Mouse (Mus musculus) lung, postnatal 4 days (tissue): Measurements from ENCODE around the gene Rnase2b.

Experiments
- DNase-seq, 2 experiments: peaks; one replicate each; pipeline ENCODE4 v3.0.0; 2021

The Rnase2b gene

DNA sequence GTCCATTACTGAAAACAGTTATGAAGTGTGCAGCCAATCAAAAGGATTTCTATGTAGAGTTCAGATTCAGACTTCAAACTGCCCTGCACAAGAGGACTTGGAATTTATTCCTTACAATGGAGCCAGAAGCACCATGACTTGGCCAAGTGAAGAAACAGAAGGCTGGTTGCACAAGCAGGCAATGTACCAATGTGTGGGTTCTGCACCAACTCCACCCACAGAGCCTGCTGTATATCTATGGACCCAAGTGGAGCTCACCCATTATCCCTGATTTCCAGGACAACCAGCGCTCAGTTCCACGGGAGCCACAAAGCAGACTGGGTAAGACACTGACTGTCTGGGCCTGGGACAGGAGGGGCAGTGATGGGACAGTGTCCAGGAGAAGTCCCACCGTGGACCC is at the start of gene Rnase2b:
TSS of gene Rnase2b (plus strand) at position 285 of the 400 bp plus-strand sequence.
- peak in 1 of 2 experiments; percentile 26 for DNase-seq

DNA sequence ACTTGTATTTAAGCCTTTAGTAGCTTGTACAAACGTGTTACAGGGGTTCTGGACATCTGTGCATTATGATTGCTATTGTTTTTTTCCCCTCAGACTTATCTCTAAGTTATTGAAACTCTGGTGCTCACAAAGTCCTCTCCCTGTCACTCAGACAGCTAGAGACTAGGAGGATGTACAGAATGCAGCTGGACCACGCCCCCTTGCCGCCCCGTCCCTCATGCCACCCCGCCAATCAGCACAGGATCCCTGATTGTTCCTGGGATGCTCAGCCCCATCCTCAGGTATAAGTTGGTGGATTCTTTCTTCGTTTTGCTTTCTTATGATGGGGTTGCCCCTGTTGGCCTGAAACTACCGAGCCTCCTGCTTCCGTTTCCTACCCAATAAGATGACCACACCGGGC is 48.6 kb upstream of the Rnase2b start:
- no peak for DNase-seq

DNA sequence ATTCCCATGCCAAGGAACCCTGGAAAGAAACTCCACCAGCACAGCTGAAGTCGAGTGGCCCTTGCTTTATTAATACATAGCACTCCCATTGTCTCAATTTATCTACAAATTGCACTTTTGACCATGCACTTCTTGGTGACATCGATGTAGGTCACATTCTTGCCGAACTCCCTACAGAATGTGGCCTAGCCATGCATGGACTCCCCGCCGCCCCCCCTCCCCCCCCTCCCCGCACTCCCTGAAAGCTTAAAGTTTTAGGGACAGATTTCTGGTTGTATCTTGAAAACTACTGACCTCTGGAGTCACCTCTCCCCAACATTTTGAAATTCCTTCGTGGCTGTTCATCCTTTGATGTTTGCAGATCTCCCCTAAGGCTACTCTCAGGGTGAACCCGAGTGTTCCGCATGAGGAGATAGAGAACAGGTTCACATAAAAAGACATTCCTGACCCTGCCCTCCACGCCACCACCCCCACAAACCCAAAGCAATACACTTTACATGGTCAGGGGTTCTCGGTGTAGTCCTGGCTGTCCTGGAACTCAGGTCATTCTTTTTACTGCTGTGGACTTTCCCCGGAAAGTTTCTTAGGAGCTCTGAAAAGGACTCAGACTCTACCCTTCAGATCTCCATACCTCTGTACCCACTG is 48.0 kb upstream of the Rnase2b start, which contains the start of gene Eddm3b:
TSS of gene Eddm3b (plus strand) at position 511 of the 645 bp plus-strand sequence.
- DNase-seq = no peak

DNA sequence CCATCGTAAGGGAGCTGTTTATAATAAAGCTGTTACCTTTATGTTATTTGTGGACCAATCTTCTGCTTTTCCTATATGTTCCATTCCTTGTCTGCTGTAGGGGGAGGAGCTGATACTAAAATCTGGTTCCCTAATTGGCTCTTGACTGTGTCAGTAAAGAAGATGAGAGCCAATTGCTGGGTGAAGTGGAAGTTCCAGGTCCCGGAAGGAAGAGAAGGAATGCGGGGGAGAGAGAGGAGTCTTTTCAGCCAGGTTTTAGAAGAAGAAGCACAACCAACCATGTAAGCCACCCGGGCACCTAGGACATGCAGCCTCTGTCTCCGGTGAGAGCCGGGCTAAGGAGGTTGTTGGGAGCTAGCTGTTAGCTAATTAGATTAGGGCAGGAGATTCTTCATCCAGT is 36.4 kb upstream of the Rnase2b start:
- DNase-seq = no peak

DNA sequence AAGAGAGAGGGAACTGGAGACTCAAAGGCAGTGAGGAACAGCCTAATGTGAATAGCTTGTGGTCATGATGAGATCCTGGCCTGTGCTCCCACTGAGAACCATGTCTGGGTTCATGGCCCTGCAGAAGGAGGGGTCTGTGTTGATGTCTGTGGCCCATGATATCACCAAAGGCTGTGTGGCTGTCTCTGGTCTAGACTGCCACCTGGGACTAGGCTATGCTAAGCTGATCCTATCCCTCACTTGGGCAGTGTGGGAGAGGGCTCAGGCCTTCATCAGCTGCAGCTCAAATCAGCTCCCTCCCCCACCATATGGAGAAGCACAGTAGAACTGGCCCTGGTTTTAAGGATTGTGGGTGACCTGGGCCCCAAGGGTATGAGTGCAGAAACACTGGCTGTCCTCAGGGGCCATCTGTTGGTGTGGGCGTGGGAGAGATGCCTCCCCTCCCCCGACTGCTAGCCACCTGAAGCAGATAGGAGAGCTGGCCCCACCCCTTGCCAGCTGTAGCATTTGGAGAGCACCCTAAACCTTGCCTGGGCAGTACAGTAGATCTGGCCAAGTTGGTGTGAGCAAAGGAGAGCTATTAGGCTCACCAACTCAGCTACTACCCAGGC is 34.3 kb upstream of the Rnase2b start:
- DNase-seq = peak in 1 of 2 experiments; percentile 40

DNA sequence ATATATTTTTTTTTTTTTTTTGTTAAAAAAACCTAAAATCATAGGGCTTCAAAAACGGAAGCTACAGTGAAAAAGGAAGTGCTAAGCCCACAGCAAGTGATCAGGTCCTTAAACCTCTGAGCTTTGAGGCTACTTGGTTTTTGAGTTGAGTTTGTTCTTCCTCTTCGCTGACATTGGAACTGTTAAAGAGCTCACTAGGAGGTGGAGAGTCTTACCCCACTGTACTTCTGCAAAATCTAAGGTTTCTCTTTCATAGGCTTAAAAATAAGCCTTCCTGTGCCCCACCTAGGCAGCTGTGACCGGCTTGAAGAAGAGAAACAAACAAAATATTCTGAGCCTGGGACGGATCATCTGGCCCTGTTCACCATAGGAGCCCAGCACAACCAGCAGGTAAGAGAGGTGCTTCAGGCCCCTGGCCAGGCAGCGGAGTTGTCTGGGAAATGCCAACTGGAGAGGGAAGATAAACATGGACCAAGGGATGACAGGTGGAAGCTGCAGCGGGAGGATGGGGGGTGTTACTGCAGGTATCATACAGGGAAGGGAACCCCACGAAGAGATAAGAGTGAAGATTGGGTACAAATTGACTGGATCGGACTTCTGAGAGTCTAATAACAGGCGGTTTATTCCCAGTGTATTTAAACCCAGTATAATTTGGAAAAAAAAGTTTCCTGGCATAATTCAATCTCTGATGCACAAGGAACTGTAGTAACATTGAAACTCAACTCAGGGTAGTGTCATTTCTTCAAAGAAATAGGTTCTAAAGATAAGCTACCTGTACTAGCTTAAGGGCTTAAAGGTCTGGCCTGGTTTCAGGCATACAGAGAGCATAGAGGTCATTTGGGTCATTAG is 33.1 kb upstream of the Rnase2b start:
- DNase-seq = no peak

DNA sequence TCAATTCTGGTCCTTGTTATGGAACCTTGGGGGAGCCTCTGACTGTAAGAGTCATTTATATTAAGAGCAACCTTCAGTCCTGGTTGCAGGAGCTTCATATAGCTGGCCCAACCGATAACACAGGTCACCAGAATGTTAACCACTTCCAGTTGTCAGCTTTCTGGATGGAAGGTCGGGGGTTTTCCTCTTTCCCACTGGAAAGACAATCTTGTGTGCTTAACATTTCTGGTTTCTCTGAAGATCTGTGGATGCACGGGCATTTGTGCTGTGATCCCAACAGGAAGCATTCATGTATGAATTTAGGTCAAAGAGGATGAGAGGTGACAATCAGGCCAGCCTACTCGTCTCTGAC is 32.5 kb upstream of the Rnase2b start:
- DNase-seq = no peak

DNA sequence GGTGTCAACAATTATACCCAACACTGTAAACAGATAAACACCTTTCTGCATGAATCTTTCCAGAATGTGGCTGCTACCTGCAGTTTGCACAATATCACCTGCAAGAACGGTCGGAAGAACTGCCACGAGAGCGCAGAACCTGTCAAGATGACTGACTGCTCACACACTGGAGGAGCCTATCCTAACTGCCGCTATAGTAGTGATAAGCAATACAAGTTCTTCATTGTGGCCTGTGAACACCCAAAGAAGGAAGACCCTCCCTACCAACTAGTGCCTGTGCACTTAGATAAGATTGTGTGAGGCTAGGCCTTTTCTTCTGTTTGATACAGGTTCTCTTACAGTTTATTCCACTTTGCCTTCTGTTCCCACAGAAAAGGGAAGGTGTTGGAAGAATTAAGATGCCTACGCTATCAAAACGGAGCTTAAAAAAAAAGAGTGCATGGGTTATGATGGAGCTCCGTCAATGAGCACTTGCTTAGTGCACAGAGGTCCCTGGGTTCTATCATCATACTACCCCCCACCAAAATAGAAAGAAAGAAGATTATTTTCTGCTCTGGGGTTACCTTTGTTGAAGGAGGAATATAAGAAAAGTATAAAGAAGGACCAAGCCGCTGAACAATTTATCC is 31.6 kb upstream of the Rnase2b start:
- DNase-seq = no peak

DNA sequence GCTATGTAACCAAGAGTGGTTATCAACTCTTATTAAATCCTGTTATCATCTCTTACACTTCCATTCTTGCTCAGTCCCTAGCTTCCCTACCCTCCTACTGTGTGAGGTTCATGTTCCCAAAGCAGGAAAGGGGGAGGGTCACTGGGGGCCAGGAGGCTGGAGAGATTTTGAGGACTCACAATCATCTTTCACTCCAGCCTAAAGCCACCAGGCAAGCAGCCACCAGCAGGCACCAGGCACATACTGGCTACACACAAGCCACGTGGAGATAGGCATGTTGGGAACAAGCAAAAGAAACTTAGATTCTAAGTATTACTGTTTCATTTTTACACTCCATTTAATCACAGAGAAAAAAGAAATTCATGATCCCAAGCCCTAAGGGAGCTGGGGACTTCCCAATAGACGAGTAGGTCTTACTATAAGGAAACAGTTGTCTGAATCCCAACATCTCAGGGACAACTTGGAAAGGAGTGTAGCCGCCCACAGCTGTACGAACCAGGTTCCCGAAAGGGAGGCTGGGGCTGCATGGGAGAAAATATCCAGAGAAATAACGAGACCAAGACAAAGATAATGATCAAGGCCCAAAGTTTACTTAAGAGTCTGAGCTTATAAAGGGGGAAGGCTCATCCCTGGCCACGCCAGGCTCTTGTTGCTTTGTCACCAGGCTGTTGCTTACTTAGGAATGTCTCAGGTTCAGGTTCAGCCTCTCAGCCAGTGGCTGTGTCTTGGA is 30.8 kb upstream of the Rnase2b start:
- DNase-seq = no peak

DNA sequence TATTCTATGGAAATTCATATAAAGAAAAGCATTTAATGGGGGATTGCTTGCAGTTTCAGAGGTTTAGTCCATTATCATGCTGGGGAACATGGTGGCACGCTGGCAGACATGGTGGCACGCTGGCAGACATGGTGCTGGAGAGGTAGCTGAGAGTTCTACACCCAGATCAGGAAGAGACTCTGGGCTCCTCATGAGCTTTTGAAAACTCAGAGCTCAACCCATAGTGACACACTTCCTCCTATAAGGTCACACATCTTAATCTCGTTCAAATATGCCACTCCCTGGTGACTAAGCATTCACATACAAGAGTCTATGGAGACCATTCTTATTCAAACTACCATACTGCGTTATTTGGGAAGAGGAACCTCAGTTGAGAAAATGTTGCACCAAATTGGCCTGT is 29.7 kb upstream of the Rnase2b start:
- DNase-seq = no peak

DNA sequence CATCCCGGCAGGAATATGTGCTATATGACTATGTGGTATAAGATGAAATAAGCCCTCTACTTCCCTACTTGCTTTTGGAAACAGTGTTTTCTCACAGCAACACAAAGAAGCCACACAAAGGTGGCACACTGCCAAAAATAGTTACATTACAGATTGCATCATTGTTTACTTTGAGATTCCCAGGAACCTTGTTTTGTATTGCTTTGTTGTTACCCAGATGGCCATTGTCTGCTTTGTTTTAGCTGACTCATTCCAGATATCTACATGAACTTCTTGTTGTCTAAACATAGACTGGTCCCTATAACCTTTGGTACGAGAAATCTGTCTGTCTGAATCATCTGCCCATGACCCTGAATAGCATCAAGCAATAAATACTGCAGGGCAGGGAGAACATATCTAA is 21.7 kb upstream of the Rnase2b start:
- DNase-seq = no peak

DNA sequence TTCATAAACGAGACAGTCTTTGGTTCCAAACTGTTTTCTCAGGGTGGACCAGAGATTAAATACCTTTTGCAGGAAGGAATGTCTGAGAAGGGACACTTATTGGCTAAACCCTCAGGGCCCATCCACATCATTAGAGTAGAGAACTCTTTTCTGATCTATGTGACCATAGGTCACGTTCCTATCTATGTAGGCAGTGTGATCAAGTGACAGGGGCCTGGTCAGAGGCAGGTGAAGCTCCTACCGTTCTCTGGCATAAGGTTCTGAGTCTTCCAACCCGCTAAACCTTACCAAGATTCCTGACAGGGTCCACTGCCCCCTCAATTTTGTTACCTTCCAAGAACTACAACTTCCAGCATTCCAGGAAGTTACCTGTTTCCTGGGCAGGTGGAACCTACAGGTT is 19.9 kb upstream of the Rnase2b start:
- DNase-seq = no peak

DNA sequence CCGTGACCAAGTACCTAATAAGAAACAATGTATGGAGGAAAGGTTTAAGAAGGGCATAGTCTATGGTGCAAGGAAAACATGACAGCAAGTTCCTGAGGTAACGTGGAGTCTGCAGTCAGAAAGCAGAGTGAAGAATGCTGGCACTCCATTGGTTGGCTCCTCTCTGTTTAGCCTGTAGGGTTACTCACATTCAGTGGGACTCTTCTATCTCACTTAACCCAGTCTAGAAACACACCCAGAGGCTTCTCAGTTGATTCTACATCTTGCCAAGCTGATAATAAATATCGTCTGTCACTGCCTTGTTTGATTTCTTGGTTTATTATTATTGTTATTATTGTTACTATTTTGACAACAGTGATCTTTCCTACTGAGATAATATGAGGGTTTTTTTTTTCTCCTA is 19.5 kb upstream of the Rnase2b start:
- DNase-seq = no peak

DNA sequence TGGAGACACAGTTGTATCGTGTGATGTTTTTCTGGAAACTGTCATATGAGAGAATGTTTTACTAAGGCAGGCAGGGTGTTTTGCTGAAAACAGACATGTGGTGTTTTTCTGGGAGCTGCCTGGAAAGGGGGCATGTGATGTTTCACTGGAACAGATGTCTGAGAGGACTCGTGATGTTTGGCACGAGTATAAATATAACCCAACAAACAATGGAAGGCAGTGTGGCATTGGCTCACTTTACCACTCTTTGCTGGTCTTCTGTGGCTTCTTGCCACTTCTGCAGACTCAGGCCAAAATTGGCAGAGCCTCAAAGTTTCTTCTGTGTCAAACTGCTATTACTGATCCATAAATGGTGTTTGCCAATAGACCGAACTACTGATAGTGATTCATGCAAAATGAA is 18.8 kb upstream of the Rnase2b start:
- no peak for DNase-seq

DNA sequence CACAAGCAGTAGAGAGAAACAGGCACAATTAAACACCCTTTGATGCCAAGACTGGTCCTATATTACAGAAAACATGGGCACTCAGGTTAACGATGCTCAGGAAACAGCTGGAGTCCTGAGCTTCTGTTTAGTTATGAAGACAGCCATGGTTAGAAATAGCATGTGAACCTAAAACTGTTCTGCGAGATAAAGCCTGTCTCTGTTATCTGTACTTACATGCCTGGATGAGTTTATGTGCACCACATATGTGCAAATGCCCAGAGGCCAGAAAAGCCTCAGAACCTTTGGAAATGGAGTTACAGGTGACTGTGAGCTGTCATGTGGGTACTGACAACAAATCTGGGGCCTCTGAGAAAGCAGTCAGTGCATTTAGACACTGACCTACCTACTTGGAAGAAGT is 18.1 kb upstream of the Rnase2b start:
- DNase-seq = no peak

DNA sequence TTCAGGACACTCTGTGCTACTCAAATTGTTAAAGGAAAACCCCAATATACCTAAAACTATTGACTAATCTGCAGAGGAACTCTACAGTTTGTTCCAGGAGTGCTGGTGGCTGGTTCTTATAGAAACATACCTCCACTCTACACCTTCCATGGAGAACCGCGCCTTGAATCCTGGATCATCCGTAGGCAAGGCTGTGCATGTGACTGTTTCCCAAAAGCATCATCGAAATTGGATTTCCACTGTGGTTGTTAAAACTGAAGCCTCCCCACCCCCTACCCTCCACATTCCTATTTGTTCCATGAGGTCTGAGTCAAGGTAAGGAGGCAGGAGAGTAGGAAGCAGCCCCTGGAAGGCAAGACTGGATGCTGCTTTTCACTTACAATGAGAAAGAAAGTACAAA is 17.6 kb upstream of the Rnase2b start:
- DNase-seq = no peak

DNA sequence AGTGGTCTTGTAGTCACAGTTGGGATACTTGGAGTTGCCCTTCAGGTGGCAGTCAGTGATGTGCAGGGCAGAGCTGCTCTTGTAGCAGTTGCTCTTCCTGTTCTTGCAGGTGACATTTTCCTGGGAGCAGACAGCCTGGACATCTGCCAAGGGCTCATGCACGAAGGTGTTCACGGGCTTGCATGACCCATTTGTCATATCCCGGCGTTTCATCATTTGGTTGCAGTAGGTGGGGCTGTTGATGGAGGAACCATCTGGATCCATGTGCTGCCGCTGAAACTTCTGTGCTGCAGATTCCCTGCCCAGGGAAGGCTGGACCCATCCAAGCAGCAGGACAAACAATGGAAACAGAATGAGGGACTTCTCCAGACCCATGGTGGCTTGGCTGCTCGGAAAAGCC is 16.5 kb upstream of the Rnase2b start:
- no peak for DNase-seq

DNA sequence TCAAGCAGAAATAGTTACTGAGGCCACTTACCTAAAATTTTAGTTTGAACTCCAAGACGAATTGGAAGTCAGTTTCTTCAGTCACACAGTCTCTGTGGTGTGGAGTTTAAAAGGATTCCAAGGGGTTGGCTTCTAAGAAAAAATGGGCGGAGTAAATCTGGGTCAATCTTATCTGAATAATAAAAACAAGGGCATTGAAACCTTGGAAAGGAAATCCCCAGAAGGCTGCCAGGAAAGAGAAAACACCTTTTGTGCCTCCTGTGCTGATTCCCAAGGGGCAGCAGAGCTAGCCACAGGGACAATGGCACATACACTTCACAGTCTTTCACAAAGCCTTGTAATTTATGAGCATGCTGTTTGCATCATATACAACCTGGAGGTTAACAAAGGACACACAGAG is 15.4 kb upstream of the Rnase2b start, which contains the start of gene Rnase1:
TSS of gene Rnase1 (minus strand) at position 101 of the 400 bp plus-strand sequence.
- no peak for DNase-seq

DNA sequence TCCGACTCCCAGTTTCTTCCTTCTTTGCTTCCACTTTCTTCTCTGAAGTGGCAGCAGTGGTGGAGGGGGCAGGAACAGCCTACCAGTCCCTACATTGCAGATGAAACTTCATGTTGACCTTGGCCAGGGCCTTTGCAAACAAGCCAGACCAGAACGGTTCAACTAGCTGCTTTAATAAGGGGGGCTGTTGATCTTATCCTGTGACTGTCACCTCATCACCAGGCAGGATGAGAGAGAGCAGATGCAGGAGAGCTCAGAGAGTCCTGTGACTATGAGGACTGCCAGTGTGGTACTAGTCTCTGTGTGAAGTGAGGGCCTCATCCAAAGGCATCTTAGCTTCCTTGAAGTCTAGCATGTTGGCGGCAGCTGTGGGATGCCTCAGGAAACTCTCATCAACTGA is 14.1 kb upstream of the Rnase2b start:
- no peak for DNase-seq

DNA sequence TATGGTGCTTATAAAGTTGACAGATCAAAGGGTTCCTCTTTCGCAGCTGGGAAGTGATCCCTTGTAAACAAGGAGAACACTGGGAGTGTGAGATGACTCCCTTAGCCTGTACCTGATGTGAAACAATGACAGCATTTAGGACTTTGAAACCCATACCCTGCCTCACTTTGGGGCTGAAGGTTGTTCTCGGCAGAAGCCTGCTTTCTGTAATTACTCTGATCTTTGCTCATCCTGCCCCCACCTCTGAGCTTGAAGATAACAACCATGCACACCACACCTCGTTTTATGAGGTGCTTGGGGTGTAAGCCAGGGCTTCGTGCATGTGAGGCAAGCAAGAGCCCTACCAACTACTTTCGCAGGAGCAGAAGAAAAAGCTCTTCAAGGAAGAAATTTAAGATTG is 12.9 kb upstream of the Rnase2b start:
- DNase-seq = no peak

DNA sequence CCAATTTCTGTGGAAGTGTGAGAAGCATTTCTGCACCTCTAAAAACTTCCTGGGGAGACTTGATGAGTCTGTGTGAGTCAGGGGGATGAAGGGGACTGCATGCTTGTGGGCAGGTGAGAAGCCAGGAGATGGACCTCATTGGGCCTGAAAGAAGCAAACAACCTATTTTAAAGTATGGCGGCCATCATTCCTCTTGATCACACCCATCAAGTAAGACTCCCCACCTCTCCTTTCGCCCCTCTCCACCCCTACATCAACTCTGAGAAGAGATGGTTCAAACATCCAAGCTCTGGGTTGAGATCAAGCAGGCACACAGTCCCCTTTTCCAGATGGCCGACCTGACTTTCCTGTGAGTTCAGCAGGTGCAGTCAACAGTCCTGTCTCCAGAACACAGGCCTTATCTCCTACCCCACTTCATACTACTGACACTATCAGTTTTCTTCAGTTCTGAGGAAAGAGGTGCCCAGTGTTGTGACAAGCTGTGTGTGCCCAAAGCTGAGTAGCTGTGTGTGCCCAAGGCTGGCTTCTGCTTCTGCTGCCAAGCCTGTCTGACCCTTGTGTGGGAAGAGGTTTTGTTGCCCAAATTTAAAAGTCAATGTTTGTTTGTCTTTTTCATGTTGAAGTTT is 11.7 kb upstream of the Rnase2b start:
- no peak for DNase-seq

DNA sequence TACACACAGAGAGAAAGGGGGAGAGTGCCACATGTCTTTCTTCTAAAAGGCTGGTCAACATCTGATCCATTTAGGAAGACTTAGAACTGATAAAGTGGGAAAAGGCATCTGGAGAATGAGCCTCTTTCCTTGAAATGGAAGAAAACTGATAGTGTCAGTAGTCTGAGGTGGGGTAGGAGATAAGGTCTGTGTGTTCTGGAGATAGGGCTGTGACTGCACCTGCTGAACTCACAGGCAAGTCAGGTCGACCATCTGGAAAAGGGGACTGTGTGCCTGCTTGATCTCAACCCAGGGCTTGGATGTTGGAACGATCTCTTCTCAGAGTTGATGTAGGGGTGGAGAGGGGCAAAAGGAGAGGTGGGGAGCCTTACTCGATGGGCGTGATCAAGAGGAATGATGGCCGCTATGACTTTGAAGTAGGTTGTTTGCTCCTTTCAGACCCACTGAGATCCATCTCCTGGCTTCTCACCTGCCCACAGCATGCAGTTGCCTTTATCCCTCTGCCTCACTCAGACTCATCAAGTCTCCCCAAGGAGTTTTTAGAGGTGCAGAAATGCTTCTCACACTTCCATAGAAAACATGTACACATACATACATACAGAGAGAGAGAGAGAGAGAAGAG is 9.7 kb upstream of the Rnase2b start:
- DNase-seq = no peak
